Mouse (Mus musculus) spleen, adult 2 months (tissue): ENCODE measurements around the gene Yipf2.

Experiments used
- CTCF ChIP-seq: fragments of 200-500 bp; IDR thresholded peaks from 2 replicates; pipeline ENCODE4 v1.5.1; 2011; ENCODE audit warnings: mild to moderate bottlenecking, inconsistent platforms; ENCODE audit not compliant: insufficient read depth, insufficient read length, insufficient replicate concordance; ENCODE audit errors: extremely low read depth
- POLR2A ChIP-seq: fragments of 200-500 bp; IDR thresholded peaks from 2 replicates; pipeline ENCODE4 v1.6.1; 2011; ENCODE audit warnings: low read depth, low read length, inconsistent platforms

- TF ChIP-seq CTCF (no peak), POLR2A (no peak)
Observed at GRCm38 (mm10) chr9:21633106-21633505, 40.5 kb upstream of the Yipf2 start.
